Mouse (Mus musculus): ENCODE measurements at regions not wholly inside any gene's neighbourhood (a gene's known extent, or its start where the extent isn't known, plus 50 kb on each side); places are given as distances from the start of the nearest gene placed in this dataset.

DNA sequence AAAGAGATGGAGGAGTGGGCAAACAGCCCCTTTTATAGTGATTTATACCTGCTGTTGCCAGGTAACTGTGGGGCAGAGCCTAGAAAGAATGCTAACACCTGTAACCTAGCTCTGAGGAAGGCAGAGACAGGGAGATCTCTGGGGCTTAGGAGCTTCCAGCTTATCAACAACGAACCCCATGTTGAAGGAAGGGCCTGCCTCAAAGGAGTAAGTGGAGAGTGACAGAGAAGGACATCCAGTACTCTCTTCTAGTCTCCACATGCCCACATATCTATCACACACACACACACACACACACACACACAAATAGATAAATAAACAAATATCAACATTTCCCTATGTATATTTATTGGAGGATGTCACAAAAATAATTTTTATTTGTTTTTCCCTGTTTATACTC lies 654.6 kb downstream of the Zfp706 start:
- H3K4me3 ChIP-seq: no peak overlapping the region
- TF ChIP-seq MYOD1 (IDR thresholded peaks at IDR 0.05; ENCODE audit: control insufficient read depth in 1 of 3, insufficient read length in 2 of 3, low read depth in 2 of 3) (no peak), POLR2AphosphoS2 (IDR thresholded peaks at IDR 0.05; ENCODE audit: insufficient read length, low read depth) (no peak), USF1 (IDR thresholded peaks at IDR 0.05; ENCODE audit: low read depth) (no peak), E2F4 (IDR thresholded peaks at IDR 0.05; ENCODE audit: insufficient read depth) (no peak), POLR2A (IDR thresholded peaks at IDR 0.05; ENCODE audit: insufficient read length, low read depth) (no peak)
- no peaks in the 10 kb centered on the region for H3K36me3 ChIP-seq (ENCODE audit: control insufficient read depth, insufficient read depth)
- no peaks in the 10 kb centered on the region for H3K79me2 ChIP-seq (ENCODE audit: control insufficient read depth, insufficient read depth)
- H3K4me2 ChIP-seq (ENCODE audit: low read depth): no peak overlapping the region
- H3ac ChIP-seq (ENCODE audit: control insufficient read depth, insufficient read length): no peak overlapping the region
- peaks cover 29% of the 10 kb centered on the region for H3K27me3 ChIP-seq (ENCODE audit: control insufficient read depth, insufficient read depth, insufficient read length)

DNA sequence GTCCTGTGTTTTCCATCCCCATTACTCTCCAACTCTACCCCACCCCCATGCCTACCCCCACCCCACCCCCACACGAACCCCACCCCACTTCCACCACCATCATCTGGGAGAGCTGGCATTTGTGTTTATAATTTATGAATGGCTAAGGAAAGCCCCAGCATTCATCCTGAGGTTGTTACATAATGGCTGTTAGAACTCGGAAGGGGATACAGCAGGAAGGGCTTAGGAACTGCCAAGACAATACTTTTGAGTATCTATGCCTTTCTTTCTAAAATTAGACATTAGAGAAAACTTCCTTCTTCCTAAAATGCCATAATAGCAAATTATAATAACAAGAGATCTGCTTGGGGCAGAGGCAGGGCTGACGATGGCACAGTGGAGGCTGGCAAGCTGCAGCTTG lies 655.9 kb downstream of the Zfp706 start:
- no peaks in the 10 kb centered on the region for H3K79me2 ChIP-seq (ENCODE audit: control insufficient read depth, insufficient read depth)
- no peak overlapping the region for H3ac ChIP-seq (ENCODE audit: control insufficient read depth, insufficient read length)
- peaks cover 35% of the 10 kb centered on the region for H3K27me3 ChIP-seq (ENCODE audit: control insufficient read depth, insufficient read depth, insufficient read length)
- TF ChIP-seq POLR2AphosphoS2 (IDR thresholded peaks at IDR 0.05; ENCODE audit: insufficient read length, low read depth) (no peak), POLR2A (IDR thresholded peaks at IDR 0.05; ENCODE audit: insufficient read length, low read depth) (no peak), SRF (IDR thresholded peaks at IDR 0.05; ENCODE audit: control insufficient read depth, insufficient read length, low read depth) (no peak), MAX (IDR thresholded peaks at IDR 0.05; ENCODE audit: low read depth) (no peak), USF1 (IDR thresholded peaks at IDR 0.05; ENCODE audit: low read depth) (no peak), REST (IDR thresholded peaks at IDR 0.05; ENCODE audit: insufficient read depth, insufficient read length) (no peak), MYOD1 (IDR thresholded peaks at IDR 0.05; ENCODE audit: control insufficient read depth in 1 of 3, insufficient read length in 2 of 3, low read depth in 2 of 3) (no peak), TCF3 (IDR thresholded peaks at IDR 0.05; ENCODE audit: insufficient read length, low read depth) (no peak), TCF12 (IDR thresholded peaks at IDR 0.05; ENCODE audit: insufficient read depth, poor library complexity, severe bottlenecking) (no peak), E2F4 (IDR thresholded peaks at IDR 0.05; ENCODE audit: insufficient read depth) (no peak), MYOG (IDR thresholded peaks at IDR 0.05; ENCODE audit: control insufficient read depth in 1 of 3, insufficient read depth in 1 of 3, insufficient read length in 2 of 3, low read depth in 2 of 3) (no peak), CEBPB (IDR thresholded peaks at IDR 0.05; ENCODE audit: insufficient read depth, poor library complexity, severe bottlenecking) (no peak)
- no peak overlapping the region for H3K4me2 ChIP-seq (ENCODE audit: low read depth)
- H3K4me3 ChIP-seq: no peak overlapping the region
- H3K36me3 ChIP-seq (ENCODE audit: control insufficient read depth, insufficient read depth): no peaks in the 10 kb centered on the region

DNA sequence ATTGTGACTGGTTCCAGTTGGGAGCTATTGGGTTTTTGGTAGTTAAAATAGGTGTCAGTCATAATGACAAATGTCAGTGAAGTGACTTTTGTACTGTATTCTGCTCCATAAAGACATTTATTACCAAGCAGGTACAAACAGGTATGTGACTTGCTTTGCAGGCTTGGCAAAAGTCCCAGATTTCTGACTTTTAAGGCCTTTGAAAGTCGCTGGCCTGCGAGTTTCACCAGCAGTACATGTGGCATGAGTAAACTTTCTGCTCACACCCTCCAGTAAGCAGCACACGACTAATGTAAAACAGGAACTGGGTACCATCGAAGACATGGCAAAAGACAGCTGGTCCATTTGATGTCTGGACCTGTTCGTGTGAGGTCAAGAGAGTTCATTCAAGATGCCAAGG lies 659.2 kb downstream of the Zfp706 start:
- Histone ChIP-seq H3K79me2 (ENCODE audit: control insufficient read depth, insufficient read depth) (no peaks in the 10 kb centered on the region), H3K4me3 (no peak overlapping the region), H3ac (ENCODE audit: control insufficient read depth, insufficient read length) (no peak overlapping the region), H3K27me3 (ENCODE audit: control insufficient read depth, insufficient read depth, insufficient read length) (peaks cover 18% of the 10 kb centered on the region), H3K4me2 (ENCODE audit: low read depth) (no peak overlapping the region), H3K36me3 (ENCODE audit: control insufficient read depth, insufficient read depth) (no peaks in the 10 kb centered on the region)
- TF ChIP-seq POLR2A (IDR thresholded peaks at IDR 0.05; ENCODE audit: insufficient read length, low read depth): no peak
- no peak for TF ChIP-seq MYOG (IDR thresholded peaks at IDR 0.05; ENCODE audit: control insufficient read depth in 1 of 3, insufficient read depth in 1 of 3, insufficient read length in 2 of 3, low read depth in 2 of 3)
- TF ChIP-seq TCF3 (IDR thresholded peaks at IDR 0.05; ENCODE audit: insufficient read length, low read depth): no peak
- TF ChIP-seq MAX (IDR thresholded peaks at IDR 0.05; ENCODE audit: low read depth): no peak
- TF ChIP-seq CEBPB (IDR thresholded peaks at IDR 0.05; ENCODE audit: insufficient read depth, poor library complexity, severe bottlenecking): no peak
- TF ChIP-seq POLR2AphosphoS2 (IDR thresholded peaks at IDR 0.05; ENCODE audit: insufficient read length, low read depth): no peak
- no peak for TF ChIP-seq REST (IDR thresholded peaks at IDR 0.05; ENCODE audit: insufficient read depth, insufficient read length)
- no peak for TF ChIP-seq MYOD1 (IDR thresholded peaks at IDR 0.05; ENCODE audit: control insufficient read depth in 1 of 3, insufficient read length in 2 of 3, low read depth in 2 of 3)
- no peak for TF ChIP-seq USF1 (IDR thresholded peaks at IDR 0.05; ENCODE audit: low read depth)
- TF ChIP-seq SRF (IDR thresholded peaks at IDR 0.05; ENCODE audit: control insufficient read depth, insufficient read length, low read depth): no peak
- no peak for TF ChIP-seq E2F4 (IDR thresholded peaks at IDR 0.05; ENCODE audit: insufficient read depth)
- TF ChIP-seq TCF12 (IDR thresholded peaks at IDR 0.05; ENCODE audit: insufficient read depth, poor library complexity, severe bottlenecking): no peak

DNA sequence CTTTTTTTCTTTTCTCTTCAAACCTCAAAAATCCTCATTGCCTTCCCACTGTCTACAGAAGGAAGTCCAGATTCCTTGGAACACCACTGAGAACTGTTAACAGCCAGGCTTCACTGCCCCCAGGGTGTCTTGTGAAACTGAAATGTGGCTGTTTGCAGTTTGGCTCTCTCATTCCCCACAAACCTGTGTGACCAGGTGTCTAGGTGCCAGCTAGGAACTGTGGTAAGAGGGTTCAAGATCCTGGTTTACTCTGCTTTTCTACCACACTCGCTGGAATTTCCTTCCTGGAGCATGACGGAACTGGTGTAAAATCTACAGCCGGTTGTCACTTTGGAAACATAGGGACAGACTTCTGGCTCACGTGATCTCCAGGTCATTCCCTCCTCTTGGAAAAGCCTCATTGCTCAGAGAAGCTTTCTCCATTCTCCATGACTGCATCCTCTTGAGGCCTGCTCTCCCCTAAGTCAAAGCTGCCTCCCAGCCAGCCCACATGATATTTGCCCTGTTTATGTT lies 660.2 kb downstream of the Zfp706 start:
- Histone ChIP-seq H3K36me3 (ENCODE audit: control insufficient read depth, insufficient read depth) (no peaks in the 10 kb centered on the region), H3K4me2 (ENCODE audit: low read depth) (no peak overlapping the region), H3K4me3 (no peak overlapping the region), H3K27me3 (ENCODE audit: control insufficient read depth, insufficient read depth, insufficient read length) (peaks cover 23% of the 10 kb centered on the region), H3K79me2 (ENCODE audit: control insufficient read depth, insufficient read depth) (no peaks in the 10 kb centered on the region), H3ac (ENCODE audit: control insufficient read depth, insufficient read length) (no peak overlapping the region)
- TF ChIP-seq E2F4 (IDR thresholded peaks at IDR 0.05; ENCODE audit: insufficient read depth) (no peak), MAX (IDR thresholded peaks at IDR 0.05; ENCODE audit: low read depth) (no peak), MYOD1 (IDR thresholded peaks at IDR 0.05; ENCODE audit: control insufficient read depth in 1 of 3, insufficient read length in 2 of 3, low read depth in 2 of 3) (no peak), SRF (IDR thresholded peaks at IDR 0.05; ENCODE audit: control insufficient read depth, insufficient read length, low read depth) (no peak), TCF3 (IDR thresholded peaks at IDR 0.05; ENCODE audit: insufficient read length, low read depth) (no peak), POLR2A (IDR thresholded peaks at IDR 0.05; ENCODE audit: insufficient read length, low read depth) (no peak), POLR2AphosphoS2 (IDR thresholded peaks at IDR 0.05; ENCODE audit: insufficient read length, low read depth) (no peak), CEBPB (IDR thresholded peaks at IDR 0.05; ENCODE audit: insufficient read depth, poor library complexity, severe bottlenecking) (no peak), REST (IDR thresholded peaks at IDR 0.05; ENCODE audit: insufficient read depth, insufficient read length) (no peak), TCF12 (IDR thresholded peaks at IDR 0.05; ENCODE audit: insufficient read depth, poor library complexity, severe bottlenecking) (no peak), USF1 (IDR thresholded peaks at IDR 0.05; ENCODE audit: low read depth) (no peak), MYOG (IDR thresholded peaks at IDR 0.05; ENCODE audit: control insufficient read depth in 1 of 3, insufficient read depth in 1 of 3, insufficient read length in 2 of 3, low read depth in 2 of 3) (no peak)

DNA sequence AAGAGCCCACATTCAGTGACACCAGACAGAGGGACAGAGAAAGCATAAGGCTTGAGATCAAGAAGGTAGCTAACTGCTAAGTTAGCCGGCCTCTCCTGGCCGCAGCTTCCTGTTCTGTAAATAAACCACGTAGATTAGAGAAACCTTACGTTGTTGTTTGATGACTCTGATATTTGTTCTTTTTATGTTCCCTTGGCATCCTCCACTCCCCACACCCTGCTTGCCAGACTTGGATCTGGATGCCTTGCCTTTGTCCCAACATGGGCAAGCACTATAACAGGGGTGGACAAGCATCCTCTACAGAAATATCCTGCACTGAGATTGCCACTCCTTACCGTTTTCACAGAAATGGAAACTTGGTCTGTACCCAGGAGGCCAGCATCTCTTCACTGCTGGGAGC lies 661.4 kb downstream of the Zfp706 start:
- H3K4me2 ChIP-seq (ENCODE audit: low read depth): no peak overlapping the region
- TF ChIP-seq POLR2A (IDR thresholded peaks at IDR 0.05; ENCODE audit: insufficient read length, low read depth): no peak
- TF ChIP-seq USF1 (IDR thresholded peaks at IDR 0.05; ENCODE audit: low read depth): no peak
- TF ChIP-seq MYOG (IDR thresholded peaks at IDR 0.05; ENCODE audit: control insufficient read depth in 1 of 3, insufficient read depth in 1 of 3, insufficient read length in 2 of 3, low read depth in 2 of 3): no peak
- H3K36me3 ChIP-seq (ENCODE audit: control insufficient read depth, insufficient read depth): no peaks in the 10 kb centered on the region
- H3K79me2 ChIP-seq (ENCODE audit: control insufficient read depth, insufficient read depth): no peaks in the 10 kb centered on the region
- H3K27me3 ChIP-seq (ENCODE audit: control insufficient read depth, insufficient read depth, insufficient read length): peaks cover 29% of the 10 kb centered on the region
- no peak overlapping the region for H3K4me3 ChIP-seq
- no peak overlapping the region for H3ac ChIP-seq (ENCODE audit: control insufficient read depth, insufficient read length)

Measured in myocyte (in vitro differentiated cells).